Mouse (Mus musculus): ENCODE data around the gene Rybp.
A peak's percentile ranks its signal among the peaks of the same experiment; 100 is the strongest.

Rybp gene

DNA sequence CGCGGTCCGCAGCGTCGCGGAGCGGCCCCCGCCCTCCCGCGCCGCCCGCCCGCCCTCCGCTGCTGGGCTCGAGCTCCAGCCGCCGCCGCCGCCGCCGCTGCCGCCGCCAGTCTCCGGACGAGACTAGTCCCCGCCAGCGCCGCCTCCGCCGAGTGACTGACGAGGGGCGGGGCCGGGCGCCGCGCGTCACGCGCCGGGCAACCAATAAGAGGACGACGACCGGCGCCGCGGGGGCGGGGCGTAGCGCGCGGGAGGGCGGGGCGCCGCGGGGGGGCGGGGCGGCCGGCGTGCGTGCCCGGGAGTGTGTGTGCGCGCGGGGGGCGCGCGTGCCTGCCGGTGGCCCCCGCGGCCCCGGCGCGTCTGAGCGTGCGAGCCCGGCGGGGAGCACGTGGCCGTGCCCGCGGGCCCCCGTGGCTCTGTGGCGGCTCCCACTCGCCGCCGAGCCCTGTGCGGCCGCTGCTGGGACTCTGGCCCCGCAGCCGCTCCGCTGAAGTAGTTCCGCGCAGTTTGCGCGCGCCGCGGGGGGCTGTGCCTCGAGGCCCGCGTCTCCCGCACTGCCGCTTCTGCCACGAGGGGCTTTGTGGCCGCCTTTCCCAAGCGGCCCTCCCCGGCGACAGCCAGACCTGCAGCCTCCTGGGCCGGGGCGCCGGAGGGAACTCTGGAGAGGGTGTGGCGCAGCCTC, at the start of gene Rybp:
TSS of gene Rybp (minus strand) at position 152 of the 682 bp plus-strand sequence.
- DNase-seq (ENCODE audit: low spot score) = peak; percentile 75

- DNase-seq (ENCODE audit: low spot score) = no peak
Measured at GRCm38 (mm10) chr6:100336591-100337148, 49.4 kb upstream of the Rybp start.

DNA sequence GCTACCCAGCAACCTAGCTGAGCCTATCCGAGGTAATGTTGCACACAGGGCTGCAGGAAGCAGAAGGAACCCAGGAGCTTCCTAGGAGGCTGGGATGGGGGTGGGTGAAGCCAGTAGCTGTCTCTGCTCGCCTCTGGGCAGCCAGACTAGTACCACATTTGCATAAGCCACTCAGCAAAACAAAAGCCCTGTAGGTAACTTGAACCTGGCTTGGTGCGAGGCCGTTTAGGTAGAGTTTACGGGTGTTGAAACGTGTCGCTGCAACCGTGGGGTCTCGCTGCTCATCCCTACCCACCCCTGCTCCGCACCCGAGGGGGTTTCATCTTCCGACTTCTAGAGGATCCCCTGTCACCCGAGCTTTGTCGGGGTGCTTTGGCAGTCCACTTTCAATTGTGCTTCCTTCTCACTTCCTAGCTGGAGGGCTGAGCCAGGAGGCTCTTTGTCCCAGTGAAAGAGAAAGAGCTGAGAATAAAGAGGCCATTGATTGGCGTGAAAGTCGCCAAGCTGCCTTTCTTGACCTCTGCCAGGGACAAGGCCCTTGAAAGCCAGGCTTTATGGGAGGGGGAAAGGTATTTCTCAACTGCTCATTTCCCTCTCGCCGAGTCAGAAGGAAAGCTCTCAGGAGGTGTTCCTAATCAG, 48.3 kb upstream of the Rybp start:
- no peak for DNase-seq (ENCODE audit: low spot score)

GRCm38 (mm10) chr6:100333745-100334144, 46.5 kb upstream of the Rybp start:
- no peak for DNase-seq (ENCODE audit: low spot score)

DNA sequence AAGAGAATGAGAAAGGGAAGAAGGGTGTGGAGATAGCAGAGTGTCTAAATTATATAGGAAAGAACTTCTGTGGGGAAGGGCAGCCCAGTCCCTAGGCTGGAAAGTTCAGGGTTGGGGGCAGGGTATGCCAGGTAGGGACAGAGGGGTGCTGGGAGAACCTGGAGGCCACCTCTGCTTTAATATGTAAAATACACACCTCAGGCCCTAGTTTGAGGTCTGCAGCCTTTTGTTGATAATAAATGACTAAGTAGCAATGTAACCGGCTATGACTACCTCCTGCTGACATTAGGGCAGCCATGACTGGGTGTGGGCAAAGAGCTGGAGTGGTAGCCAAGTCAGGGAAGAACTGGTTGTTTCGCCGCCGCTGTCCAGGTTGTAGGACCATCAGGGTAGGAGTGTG, 45.2 kb upstream of the Rybp start:
- DNase-seq (ENCODE audit: low spot score) = no peak

- DNase-seq (ENCODE audit: low spot score) = no peak
Measured at GRCm38 (mm10) chr6:100331582-100331981, 44.3 kb upstream of the Rybp start.

DNA sequence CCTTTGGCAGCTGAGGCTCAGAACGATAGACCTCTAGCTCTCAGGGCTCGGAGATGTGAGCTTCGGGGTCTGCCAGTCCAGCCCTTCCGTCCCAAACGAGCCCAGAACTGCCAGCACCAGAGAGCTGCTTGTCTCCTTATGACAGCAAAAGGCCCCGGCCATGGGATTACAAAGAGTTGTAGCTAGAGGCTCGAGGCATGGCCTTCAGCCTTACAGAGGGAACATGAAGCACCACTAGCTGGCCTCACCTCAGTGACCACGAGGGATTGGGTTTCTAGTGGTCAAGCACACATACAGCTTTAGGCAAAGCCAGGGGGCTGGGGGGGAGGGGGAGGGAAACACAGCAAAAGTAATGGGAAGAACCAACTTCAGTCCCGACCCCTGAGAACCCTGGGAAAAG, 43.8 kb upstream of the Rybp start:
- DNase-seq (ENCODE audit: low spot score) = no peak

DNA sequence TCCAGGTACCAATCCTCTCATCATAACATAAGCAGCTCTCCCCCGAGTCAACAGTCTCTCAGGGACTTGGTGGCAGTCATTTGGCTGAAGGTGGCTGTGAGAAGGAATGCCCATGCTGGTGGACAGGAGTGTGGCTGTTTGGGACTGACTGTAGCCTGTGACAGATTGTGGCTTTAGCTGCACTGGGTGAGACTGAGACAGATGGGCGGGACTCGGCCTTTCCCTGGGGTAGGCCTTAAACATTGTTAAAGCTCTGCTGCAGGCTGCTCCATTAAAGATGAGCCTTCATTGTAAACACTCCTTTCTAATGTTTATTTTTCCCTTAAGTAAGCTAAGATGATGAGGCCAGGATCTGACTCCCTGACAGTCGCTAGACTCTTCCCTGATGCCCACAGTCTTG, 42.3 kb upstream of the Rybp start:
- no peak for DNase-seq (ENCODE audit: low spot score)

DNA sequence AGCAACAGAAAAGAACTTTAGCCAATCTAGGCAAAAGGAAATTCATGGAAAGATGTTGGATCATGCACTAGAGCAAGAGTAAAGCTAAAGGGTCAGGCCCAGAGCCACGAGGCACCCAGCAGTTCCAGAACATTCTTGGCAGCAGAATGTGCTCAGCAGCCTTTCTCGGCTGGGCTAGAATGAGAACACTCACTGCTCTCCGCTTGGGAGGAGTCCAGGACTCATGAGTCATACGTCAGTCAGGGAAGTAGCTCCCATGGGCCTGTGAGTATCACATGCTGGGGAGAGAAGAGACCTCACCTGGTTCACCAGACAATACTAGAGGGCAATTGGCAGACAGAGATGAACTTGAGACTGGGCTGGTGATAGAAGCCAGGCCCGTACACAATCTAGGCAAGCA, 39.8 kb upstream of the Rybp start:
- DNase-seq (ENCODE audit: low spot score) = peak; percentile 53

DNA sequence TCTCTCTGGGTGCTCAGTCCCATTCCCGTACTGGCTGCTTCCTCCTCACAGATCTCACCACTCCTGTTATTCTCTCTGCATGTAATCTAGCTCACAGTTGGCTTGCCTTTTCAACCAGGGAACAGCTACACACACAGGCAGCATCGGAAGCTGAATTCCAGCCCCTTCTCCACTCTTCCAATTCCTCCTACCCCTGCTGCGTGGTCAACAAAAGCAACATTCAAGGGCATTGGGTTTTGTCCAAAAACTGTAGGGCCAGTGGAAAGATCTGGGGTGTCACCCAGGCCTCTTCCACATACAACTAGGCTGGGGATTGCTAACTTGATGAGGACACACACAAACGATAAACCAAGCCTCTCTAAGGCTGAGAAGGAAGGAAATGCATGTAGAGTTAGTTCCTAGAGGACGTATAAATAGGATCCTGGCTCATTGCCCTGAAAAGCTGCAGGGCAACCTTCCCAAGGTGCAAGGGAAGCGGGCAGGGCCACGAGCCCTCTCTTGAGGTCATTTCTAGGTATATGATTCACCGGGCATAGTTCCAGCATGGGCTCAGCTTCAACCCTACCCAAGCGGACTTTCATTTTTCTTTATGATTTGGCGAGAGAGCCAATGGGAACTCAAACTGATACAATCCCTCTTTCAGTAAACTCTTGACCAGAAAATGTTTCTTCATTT, 36.6 kb upstream of the Rybp start:
- no peak for DNase-seq (ENCODE audit: low spot score)

GRCm38 (mm10) chr6:100322561-100322960, 35.3 kb upstream of the Rybp start:
- no peak for DNase-seq (ENCODE audit: low spot score)

GRCm38 (mm10) chr6:100322145-100322544, 34.9 kb upstream of the Rybp start:
- DNase-seq (ENCODE audit: low spot score) = no peak

DNA sequence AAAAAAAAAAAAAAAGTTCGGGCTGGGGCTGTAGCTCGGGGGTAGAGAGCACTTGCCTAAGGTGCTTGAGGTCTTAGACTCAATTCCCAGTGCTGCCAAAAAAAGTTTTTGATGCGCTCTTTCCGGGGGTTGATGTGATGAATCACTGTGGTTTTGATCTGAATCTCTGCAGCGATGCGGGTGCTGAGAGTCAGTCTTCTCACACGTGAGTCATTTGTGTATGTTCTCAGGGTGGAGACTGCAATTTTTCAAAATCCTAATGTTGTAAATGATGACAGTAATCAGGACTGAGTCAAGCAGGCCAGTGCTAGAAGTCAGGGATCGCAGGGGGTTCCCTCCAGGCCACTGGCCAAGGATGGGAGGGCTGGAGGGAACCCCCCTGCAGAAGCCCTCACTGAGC, 26.9 kb upstream of the Rybp start:
- no peak for DNase-seq (ENCODE audit: low spot score)

GRCm38 (mm10) chr6:100311167-100311566, 23.9 kb upstream of the Rybp start:
- DNase-seq (ENCODE audit: low spot score) = no peak

DNA sequence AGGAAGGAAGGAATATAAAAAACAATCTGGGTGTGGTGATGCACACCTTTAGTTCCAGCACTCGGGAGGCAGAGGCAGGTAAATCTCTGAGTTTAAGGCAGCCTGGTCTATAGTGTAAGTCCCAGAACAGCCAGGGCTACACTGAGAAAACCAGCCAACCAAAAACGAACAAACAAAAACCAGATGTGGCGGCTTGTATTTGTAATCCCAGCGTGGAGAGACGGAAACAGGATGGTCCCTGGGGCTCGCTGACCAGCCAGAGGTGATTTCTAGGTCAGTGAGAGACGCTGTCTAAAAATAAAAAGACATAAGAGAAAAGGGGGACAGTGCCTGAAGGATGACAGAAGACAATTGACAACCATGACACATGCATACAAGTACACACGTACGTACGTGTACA, 17.5 kb upstream of the Rybp start:
- DNase-seq (ENCODE audit: low spot score) = no peak

DNA sequence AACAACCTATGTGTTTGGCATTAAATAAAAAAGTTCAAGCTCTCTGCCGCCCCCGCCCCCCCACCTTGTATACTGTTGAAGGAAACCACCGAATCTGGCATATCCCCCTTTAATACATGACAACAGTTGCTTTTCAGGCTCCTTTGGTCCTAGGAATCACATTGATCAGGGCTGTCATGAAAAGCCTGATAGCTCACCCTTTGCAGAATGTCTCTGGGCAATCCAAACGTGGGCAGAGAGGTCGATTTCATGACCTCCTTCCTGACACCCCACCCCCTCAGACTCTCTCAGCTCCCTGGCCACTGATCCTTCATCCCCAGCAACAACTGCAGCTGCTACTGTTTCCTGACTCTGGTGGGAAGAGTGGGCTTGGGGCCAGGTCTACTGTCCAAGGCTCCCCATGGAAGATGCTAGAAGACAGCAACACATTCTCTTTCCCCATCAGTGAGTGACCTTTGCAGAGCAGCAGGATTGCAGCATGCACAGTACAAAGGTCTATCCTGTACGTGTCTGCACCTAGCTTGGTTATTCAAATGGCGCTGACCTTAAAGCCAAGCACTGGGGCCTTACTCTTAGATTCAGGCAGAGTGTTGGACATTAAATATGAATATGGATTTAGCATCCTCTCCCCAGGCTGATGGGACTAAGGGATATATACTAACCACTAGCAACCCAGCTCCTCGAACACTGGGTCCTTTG, 14.3 kb upstream of the Rybp start:
- DNase-seq (ENCODE audit: low spot score) = no peak

DNA sequence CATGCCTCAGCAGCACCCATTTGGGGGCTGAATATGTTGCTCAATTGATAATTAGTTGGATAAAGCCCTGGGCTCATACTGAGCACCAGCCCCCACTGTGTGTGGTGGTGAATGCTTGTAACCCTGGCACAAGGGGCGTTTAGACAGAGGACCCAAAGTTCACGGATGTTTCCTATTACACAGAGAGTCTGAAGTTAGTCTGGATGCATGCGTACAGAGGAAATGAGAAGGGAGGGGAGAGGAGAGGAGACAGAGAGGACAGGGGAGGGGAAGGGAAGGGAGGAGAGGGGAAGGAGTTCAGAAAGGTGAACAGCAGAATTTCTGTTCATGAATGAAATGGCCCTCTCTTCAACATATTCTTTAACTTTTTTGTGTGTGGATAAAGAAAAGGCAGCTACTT, 13.5 kb upstream of the Rybp start:
- DNase-seq (ENCODE audit: low spot score) = no peak

DNA sequence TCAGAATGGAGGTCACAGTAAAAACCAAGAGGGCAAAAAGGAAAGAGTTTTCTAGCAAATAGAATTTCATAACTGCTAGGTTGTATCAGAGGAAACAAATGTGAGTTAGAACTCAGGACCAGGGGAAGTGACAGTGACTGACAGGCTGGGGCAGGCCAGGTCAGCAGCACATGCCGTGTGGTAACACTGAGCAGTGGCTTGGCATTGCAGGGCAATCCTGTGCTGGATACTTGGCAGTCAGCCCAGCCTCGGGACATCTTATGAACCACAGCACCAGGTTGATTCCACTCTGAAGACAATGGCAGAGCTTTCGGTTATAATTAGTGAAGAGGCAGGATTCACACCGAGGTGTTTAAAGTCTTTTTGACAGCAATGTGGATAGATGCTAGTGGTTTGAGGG, 11.7 kb upstream of the Rybp start:
- DNase-seq (ENCODE audit: low spot score) = no peak

DNA sequence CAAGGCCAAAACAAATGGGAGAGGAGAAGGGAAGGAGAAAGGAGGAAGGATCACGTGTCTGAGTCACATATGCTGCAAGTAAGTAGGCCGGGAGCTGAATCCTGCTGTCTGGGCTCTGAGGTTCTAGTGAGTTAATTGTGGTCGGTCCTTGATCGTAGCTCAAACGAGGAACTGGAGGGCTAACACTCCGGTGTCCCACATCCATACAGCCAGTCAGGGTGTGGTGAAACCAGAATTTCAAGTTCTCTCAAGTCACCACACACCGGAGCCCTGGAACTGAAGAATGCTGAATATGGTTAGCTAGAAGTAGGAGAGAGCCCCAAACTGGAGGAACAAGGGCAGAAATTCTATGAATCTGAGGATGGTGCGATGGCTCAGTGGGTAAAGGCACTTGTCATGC, 10.3 kb upstream of the Rybp start:
- no peak for DNase-seq (ENCODE audit: low spot score)

GRCm38 (mm10) chr6:100292411-100292810, 5.1 kb upstream of the Rybp start:
- no peak for DNase-seq (ENCODE audit: low spot score)

DNA sequence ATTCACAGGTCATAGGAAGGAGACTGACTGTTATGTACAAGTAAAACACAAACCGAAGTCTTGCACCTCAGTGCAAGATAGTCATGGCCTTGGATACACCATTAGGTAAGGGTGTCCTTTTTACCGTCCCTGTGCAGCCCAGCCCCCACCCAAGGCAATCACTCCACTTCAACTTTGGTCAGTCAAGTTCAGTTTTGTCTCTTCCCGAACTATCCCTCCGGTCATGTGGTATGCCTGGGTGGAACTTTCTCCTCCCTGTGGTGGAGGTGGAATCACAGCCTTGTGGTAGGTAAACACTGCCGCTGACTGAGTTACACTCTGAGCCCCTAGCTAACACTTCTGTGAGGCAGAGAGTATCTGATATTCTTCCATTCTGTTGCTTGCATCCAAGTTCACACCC, 1.8 kb upstream of the Rybp start:
- DNase-seq (ENCODE audit: low spot score) = no peak

DNA sequence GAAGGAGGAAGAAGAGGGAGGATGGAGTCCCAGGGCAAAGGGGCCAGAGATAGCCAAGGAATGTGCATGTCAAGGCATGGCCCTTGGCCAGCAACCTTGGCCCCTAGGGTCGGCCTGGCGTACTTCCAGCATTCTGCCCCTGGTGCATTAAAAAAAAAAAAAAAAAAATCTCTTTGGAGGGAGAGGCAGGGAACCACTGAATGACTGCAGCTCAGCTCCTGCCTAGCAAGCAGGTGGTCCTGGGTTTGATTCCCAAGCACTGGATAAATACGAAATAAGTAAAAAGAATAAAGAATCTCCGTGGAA, 1.4 kb upstream of the Rybp start:
- no peak for DNase-seq (ENCODE audit: low spot score)

Measured in layer of hippocampus, adult 9-10 months (tissue).